Mouse (Mus musculus): ENCODE measurements around the gene Ap1m1. TPM values are rescaled to one million over a fixed set of nuclear protein-coding genes. Genes with fewer than 3 reads are reported as not detected.

Gene Ap1m1
- polyA plus RNA-seq (2015; fragmentation: Nextera tagmentation; extraction: Ambion mirVana) = 68.3 and 74.6 TPM in 2 replicates

DNA sequence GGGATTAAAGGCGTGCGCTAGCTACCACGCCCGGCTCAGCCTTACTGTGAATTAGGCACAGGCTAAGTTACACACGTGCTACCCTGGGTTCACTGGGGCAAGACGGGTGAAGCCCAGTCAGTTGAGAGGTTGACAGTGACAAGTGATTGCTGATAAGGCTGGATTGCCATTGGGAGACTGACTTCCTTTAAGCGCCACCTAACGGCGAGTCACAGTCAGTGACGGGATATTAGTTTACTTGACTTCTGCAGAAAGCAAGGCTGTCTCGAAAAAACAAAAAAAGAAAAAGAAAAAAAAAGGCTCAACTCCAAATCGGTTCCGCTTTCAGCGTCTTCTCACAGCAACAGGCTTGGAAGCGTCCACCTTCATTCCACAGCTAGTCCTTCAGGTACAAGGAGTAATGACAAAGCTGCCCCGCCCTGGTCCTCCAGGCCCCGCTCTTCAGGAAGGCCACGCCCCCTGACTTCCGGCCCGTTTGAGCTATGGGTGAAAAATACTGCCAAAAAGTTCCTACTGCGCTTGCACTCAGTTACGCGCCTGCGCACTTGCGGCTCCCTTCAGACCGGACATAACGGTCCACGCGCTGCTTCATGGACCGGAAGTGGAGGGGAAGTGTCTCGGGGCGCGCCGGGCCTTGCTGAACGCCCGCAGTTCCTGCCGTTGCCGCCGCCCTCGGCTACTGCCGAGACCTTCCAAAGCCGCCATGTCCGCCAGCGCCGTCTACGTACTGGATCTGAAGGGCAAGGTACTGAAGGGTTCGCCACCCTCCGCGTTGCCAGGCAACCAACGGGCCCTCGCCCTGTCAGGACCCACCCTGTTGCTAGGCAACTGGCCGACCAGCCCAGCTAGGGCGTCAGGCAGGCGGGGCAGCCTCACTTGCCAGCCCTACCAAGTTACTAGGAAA is at the start of gene Ap1m1:
Ap1m1 (plus strand) TSS at position 520 of the 904 bp plus-strand sequence.

DNA sequence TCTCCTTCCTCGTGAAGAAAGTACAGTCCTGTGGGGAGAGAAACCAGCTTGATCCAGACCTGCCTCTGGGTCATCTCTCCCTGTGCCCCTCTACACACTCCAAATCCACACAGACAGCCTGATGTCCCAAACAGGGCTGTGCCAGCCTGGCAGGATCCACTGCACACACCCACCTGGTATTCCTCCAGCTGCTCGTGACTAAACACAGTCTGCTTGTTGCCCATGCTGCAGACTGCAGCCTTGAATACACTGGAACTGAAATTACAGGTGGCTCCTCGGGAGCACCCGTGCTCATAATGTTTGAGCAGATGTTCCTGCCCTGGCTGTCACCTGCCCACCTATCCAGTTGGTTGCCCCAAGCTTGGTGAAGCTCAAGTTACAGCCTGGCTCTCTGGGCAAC is 27.1 kb upstream of the Ap1m1 start, which contains the start of gene Cib3:
Cib3 (minus strand) TSS at position 87 of the 400 bp plus-strand sequence.

DNA sequence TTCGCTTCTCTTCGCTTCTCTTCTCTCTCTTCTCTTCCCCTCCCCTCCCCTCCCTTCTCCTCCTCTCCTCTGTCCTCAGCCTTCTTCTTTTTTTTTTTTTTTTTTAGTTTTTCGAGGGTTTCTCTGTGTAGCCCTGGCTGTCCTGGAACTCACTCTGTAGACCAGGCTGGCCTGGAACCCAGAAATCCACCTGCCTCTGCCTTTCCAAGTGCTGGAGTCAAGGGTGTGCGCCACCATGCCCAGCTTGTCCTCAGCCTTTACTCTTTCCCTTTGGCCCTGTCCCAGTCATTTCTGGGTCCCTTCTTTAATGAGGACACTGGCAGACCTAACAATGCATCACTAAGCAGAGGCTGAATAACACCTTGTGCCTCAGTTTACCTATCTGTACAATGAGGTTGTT is 26.3 kb upstream of the Ap1m1 start, which contains the start of gene Gm11034:
Gm11034 (minus strand) TSS at position 101 of the 400 bp plus-strand sequence.

DNA sequence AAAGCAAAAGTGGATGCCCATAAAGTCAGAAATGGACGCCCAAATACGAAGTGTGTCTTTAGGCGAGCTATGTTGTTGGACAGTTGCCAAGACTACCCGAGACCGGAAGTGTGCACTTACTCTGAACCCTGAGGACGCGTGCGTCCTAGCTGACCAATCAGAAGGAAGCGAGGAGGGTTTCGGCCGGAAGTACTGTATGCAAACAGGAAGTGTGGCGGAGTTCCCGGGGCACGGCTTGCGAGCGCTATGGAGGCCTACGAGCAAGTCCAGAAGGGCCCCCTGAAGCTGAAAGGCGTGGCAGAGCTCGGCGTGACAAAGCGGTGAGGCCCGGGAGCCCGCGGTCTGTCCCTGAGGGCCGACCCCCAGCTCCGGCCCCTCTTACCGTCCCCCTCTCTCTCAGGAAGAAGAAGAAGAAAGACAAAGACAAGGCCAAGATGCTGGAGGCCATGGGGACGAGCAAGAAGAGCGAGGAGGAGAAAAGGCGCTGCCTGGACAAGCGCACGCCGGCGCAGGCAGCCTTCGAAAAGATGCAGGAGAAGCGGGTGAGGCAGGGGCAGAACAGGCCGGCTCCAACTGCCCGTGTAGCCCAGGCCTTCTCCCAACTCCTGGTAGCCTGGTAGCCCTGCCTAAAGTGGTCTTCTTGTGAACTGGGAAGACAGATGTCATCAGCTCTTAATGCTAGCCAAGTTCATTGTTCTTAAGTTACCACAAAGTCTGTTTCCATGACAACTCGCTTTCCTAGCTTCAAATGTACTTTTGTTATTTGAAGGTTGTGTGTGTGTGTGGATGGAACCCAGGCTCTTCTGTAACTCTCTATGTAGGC is 20.1 kb upstream of the Ap1m1 start, which contains the start of gene Fam32a:
Fam32a (plus strand) TSS at position 190 of the 823 bp plus-strand sequence.

DNA sequence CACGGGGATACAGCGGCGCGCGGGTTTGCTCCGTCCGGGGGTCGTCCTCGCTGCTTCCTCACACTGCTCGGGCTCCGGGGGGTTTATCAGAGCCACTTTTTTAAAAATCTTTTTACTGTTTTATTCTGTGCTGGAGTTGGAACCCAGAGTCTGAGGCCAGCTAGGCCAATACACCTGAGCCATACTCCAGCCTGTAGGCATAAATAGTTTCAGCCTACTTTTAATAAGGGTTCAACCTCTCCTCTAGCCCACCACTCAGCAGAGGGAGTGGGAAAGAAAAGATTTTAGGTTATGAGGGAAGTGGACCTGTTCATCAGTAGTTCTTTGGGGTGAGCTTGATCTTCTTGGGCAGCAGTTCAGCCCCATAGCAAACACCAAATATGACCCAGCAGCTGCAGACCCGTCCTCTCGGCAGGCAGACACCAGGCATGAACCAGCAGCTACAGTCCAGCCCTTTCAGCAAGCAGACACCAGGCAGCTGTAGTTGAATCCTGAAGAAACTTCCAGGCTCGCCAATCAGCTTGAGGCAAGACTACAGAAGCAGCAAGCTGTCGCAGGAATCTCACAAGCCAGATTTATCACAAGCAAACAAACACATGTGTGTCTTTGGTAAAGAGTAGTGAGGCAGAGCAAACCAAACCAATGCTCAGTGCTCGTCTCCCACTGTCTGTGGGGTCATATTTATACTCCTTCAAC is 65.5 kb downstream of the Ap1m1 start, which contains the start of gene Gm10282:
Gm10282 (minus strand) TSS at position 51 of the 696 bp plus-strand sequence.

Other genes with a start within 250 kb of the Ap1m1 start
- 37.6 and 46.6 TPM in 2 replicates for gene Cyp4f18, start 230.4 kb upstream of the Ap1m1 start, polyA plus RNA-seq (2015; fragmentation: Nextera tagmentation; extraction: Ambion mirVana)
- 0.13 TPM in 1 of 2 replicates, not detected in the other for gene Olfr372, start 198.8 kb upstream of the Ap1m1 start, polyA plus RNA-seq (2015; fragmentation: Nextera tagmentation; extraction: Ambion mirVana)
- gene Olfr373, start 156.8 kb upstream of the Ap1m1 start, polyA plus RNA-seq (2015; fragmentation: Nextera tagmentation; extraction: Ambion mirVana) = 0.06 and 0.07 TPM in 2 replicates
- 0.04 TPM in 1 of 2 replicates, not detected in the other for gene Olfr374, start 133.0 kb upstream of the Ap1m1 start, polyA plus RNA-seq (2015; fragmentation: Nextera tagmentation; extraction: Ambion mirVana)
- gene Tpm4, start 105.0 kb upstream of the Ap1m1 start, polyA plus RNA-seq (2015; fragmentation: Nextera tagmentation; extraction: Ambion mirVana) = 196 and 211 TPM in 2 replicates
- 58.0 and 61.8 TPM in 2 replicates for gene Rab8a, start 78.8 kb upstream of the Ap1m1 start, polyA plus RNA-seq (2015; fragmentation: Nextera tagmentation; extraction: Ambion mirVana)
- gene Hsh2d, start 50.4 kb upstream of the Ap1m1 start, polyA plus RNA-seq (2015; fragmentation: Nextera tagmentation; extraction: Ambion mirVana) = 2.7 and 3.6 TPM in 2 replicates
- 0.26 and 0.39 TPM in 2 replicates for gene Cib3, start 27.2 kb upstream of the Ap1m1 start, polyA plus RNA-seq (2015; fragmentation: Nextera tagmentation; extraction: Ambion mirVana)
- gene Gm11034, start 26.4 kb upstream of the Ap1m1 start, polyA plus RNA-seq (2015; fragmentation: Nextera tagmentation; extraction: Ambion mirVana) = not detected in 2 replicates
- 52.6 and 55.1 TPM in 2 replicates for gene Fam32a, start 20.3 kb upstream of the Ap1m1 start, polyA plus RNA-seq (2015; fragmentation: Nextera tagmentation; extraction: Ambion mirVana)
- 12.0 and 12.3 TPM in 2 replicates for gene Gm10282, start 65.2 kb downstream of the Ap1m1 start, polyA plus RNA-seq (2015; fragmentation: Nextera tagmentation; extraction: Ambion mirVana)
- gene Klf2, start 79.0 kb downstream of the Ap1m1 start, polyA plus RNA-seq (2015; fragmentation: Nextera tagmentation; extraction: Ambion mirVana) = 18.5 and 24.5 TPM in 2 replicates
- gene Eps15l1, start 181.4 kb downstream of the Ap1m1 start, polyA plus RNA-seq (2015; fragmentation: Nextera tagmentation; extraction: Ambion mirVana) = 18.2 and 19.9 TPM in 2 replicates
- 0.68 and 0.87 TPM in 2 replicates for gene Calr3, start 203.9 kb downstream of the Ap1m1 start, polyA plus RNA-seq (2015; fragmentation: Nextera tagmentation; extraction: Ambion mirVana)
- 3.8 and 5.7 TPM in 2 replicates for gene 1700030K09Rik, start 203.9 kb downstream of the Ap1m1 start, polyA plus RNA-seq (2015; fragmentation: Nextera tagmentation; extraction: Ambion mirVana)
- 22.4 and 24.3 TPM in 2 replicates for gene Cherp, start 235.2 kb downstream of the Ap1m1 start, polyA plus RNA-seq (2015; fragmentation: Nextera tagmentation; extraction: Ambion mirVana)